Mouse (Mus musculus) cerebellum, adult 11-12 months (tissue): ENCODE measurements around the gene 4921504E06Rik.

Experiments used
- DNase-seq: peaks from one replicate; pipeline ENCODE4 v3.0.0; 2022

Gene 4921504E06Rik

GRCm38 (mm10) chr2:19490262-19490661, 63.5 kb downstream of the 4921504E06Rik start:
- no peak for DNase-seq

DNA sequence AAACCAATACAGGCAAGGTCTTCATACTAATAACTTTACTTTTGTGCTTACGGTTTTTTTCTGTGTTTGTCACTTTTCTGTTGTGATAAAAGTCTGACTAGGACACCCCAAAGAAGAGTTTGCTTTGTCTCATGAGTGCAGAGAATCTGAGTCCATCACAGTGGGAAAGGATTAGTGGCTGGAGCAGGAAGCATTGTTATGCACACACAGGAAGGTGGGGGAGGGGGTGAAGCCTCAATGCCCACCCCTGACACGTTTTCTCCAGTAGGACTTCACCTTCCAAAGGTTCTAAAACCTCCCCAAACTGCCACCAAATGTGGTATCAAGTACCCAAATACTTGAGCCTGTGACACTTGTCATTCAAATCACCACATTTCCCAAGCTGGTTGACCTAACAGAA, 91.8 kb downstream of the 4921504E06Rik start:
- no peak for DNase-seq

- no peak for DNase-seq
These were observed 94.9 kb downstream of the 4921504E06Rik start for GRCm38 (mm10) chr2:19458785-19459184.

DNA sequence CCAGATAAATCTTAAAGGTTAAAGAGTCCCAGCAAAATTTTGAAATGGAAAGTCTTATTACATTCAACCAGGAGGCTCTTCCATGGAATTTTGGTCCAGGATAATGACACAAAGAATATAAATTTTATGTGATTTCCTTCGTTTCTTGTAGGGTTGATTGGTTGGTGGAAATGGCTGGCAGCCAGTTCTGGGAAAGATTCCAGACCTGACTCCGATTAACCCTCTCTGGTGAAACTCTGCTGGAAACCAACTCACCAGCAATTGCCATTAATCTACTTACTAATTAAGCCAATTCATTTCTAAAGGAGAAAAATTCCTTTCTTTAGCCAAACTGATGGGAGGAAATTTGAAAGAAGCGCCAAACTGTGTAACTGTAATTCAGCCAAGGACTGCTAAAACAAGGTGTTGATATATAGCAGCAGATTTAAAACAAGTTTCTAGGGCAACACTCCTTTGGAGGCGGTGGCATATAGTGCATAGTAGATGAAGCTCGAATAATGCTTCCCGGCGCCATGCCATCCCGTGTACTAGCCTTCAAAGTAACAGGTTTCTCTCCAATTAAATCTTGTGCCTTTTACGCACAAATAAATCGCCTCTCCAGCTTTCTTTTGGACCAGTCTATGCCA, 97.7 kb downstream of the 4921504E06Rik start:
- no peak for DNase-seq

DNA sequence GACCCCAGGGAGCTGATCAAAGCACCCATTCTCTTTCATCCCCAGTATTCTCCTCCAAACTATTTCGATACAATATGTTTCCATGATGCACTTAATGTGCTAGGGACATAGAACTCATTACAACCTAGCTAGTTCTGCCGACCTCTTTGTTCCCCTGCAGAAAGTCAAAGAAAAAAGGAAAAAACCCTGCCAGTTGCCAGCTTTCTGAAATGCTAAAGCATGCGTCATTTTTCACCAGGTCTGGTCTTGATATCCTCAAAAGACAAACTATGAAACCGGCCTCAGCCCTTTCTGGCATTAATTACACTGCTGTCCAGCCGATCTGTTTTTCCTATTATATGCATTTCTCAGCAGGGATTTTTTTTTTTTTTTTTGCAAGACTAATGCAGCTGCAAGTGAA, 98.5 kb downstream of the 4921504E06Rik start:
- no peak for DNase-seq

- DNase-seq, result no peak
These were observed 101.1 kb downstream of the 4921504E06Rik start for GRCm38 (mm10) chr2:19452531-19453055.

DNA sequence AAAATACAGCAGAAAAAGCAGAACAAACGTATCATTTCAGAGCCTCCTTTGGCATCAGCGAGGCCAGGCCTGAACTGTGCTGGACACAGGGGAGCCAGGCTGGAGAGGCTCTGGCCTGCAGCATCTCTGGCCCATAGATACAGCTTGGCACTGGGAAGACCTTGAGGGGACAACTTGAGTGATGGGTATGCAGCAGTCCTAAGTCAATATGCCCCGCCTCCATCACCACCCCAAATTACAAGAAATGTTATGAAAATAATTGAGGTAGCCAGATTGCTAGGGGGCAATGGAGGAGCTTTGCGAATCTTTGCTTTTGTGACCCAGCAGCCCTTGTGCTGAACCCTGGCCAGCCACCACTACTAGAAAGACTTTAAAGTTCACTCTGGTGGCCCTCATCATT, 104.4 kb downstream of the 4921504E06Rik start:
- no peak for DNase-seq

DNA sequence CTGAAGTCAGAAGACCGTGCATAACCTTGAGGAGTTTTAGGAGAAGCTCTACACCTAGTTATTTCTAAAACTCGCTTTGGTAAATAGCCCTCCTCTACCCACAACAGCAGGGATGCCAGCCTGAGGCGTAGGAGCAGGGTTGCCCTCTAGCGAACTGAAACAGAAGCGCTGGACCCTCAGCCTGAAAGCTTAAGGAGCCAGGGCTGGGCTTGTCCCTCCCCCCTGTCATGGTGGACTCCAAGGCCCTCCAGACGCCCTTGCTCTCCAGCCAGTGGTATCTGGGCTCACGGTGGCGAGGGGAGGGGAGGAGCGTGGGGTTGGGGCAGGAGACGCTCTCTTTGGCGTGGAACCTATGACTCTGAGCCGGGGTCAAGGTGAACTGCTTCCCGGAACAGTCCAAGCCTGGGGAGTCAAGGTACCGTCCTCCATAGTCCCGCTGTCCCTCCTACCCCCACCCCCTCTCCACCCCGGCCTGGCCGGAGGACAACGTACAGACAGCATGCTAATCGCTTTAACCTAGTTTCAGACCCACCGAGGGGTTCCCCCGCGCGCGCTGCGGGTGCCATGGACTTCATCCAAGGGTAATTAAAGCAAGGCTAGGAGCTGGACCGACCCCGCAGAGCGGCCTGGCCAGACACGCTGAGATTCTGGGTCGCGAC, 105.5 kb downstream of the 4921504E06Rik start:
- peak; percentile 12 for DNase-seq

- DNase-seq, result no peak
These were observed 107.0 kb downstream of the 4921504E06Rik start for GRCm38 (mm10) chr2:19446746-19447145.

DNA sequence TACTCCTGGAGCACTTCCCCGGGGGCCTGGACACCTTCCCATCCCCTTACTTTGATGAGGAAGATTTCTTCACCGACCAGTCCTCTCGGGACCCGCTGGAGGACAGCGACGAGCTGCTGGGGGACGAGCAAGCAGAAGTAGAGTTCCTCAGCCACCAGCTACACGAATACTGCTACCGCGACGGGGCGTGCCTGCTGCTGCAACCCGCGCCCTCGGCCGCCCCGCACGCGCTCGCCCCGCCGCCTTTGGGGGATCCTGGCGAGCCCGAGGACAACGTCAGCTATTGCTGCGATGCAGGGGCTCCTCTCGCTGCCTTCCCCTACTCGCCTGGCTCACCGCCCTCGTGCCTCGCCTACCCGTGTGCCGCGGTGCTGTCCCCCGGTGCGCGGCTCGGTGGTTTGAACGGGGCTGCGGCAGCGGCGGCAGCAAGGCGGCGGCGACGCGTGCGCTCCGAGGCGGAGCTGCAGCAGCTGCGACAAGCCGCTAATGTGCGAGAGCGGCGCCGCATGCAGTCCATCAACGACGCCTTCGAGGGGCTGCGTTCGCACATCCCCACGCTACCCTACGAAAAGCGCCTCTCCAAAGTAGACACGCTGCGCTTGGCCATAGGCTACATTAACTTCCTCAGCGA, 107.7 kb downstream of the 4921504E06Rik start:
- DNase-seq, result no peak

GRCm38 (mm10) chr2:19444931-19445831, 108.5 kb downstream of the 4921504E06Rik start, which contains the start of gene Ptf1a:
Gene Ptf1a (plus strand): TSS chr2:19445663.
- DNase-seq, result no peak

- DNase-seq, result no peak
These were observed 109.4 kb downstream of the 4921504E06Rik start for GRCm38 (mm10) chr2:19444346-19444745.

- DNase-seq, result no peak
These were observed 121.9 kb downstream of the 4921504E06Rik start for GRCm38 (mm10) chr2:19431614-19432323.

- no peak for DNase-seq
These were observed 122.5 kb downstream of the 4921504E06Rik start for GRCm38 (mm10) chr2:19431186-19431585.

DNA sequence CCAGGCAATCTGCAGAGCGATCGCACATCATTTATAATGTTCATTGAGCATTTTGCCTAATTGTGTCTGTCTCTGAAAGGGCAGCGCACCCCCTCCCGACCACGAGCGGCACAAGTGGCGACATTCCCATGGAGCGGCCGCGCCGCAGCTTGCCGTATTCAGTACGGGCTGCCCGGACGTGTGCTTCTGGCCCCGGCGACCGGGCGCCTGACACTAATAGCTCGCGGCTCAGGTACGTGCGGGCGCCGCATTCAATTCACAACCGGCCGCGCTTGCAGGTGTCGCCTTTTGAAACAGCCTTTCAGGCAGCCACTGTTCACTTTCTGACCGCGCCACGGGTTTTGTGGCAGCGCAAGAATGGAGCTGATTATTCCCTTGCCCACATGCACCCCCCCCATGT, 123.0 kb downstream of the 4921504E06Rik start:
- DNase-seq, result no peak

DNA sequence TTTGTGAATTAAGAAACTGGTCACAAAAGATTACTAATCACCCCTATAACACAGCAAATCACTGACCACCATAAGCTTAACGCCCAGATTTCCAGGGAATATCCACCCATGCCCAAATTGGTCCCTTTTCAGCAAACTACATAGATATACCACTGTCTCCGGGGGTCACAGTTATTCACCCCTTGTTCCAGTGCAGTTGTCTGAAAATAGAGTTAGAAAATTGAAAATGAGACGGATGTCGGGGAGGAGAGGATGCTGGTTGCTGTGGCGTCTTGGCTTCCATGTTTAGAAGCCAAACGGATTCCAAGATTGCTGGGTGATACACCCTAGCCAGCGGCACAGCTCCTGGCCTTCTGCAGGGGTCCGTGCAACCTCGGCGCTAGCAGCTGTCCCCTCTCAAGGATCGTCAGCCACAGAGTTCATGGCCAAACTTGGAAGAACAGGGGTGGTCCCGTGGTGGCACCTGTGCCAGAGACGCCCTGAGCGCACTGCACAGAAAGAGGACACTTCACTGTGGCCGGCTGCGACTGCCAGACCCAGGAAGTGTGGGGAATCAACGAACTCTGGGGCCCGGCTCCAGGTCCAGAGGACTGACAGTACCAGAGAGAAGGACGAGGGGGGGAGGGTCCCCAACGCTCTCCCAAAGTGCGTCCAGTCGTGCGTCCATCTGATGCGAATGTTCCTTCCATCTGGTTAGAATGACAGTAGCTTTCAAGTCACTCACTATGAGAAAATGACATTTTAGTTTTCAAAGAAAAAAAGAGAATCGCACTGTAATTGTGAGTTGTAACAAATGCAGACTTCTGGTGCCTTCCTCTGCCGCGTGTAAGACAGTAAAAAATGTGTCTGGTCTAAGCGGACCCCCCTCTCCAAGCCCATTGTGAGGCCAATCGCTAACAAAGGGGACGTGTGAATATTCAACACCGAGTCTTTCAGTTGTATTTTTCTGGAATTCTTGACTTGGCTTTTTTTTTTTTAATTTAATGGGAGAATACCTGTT, 123.7 kb downstream of the 4921504E06Rik start:
- DNase-seq, result no peak

- DNase-seq, result no peak
These were observed 124.7 kb downstream of the 4921504E06Rik start for GRCm38 (mm10) chr2:19429031-19429430.

- no peak for DNase-seq
These were observed 130.6 kb downstream of the 4921504E06Rik start for GRCm38 (mm10) chr2:19423086-19423485.

- no peak for DNase-seq
These were observed 131.5 kb downstream of the 4921504E06Rik start for GRCm38 (mm10) chr2:19422226-19422625.

- no peak for DNase-seq
These were observed 133.9 kb downstream of the 4921504E06Rik start for GRCm38 (mm10) chr2:19419686-19420345.
